Mouse (Mus musculus): ENCODE results near the gene Adgre5.

- no peak for TF ChIP-seq POLR2A (IDR thresholded peaks at IDR 0.05; ENCODE audit: low read depth, low read length)
- TF ChIP-seq CTCF (IDR thresholded peaks at IDR 0.05; ENCODE audit: extremely low read depth, insufficient read depth, insufficient read length, insufficient replicate concordance), result no peak
Observed at GRCm38 (mm10) chr8:83738949-83739710, 2.0 kb downstream of the Adgre5 start.
